Comparison of ENCODE assay signal across 17 mouse cellular contexts in genomic region chr19:23968125-23968861, GRCm38 (mm10).
DNase-seq lines count a peak whose midpoint lies in the region; ATAC-seq and TF ChIP-seq lines count a peak whose summit lies in the region.
"Had no signal": no experiment of that assay in that cellular context is flagged by ENCODE, and none has a peak within 500 bp of the region (broad histone marks: within the 10 kb centered on the region; RNA-seq: fewer than 3 reads in every experiment).

No protein-coding gene starts in this region.

- H3K4me3 ChIP-seq in gastrocnemius, adult 2 months: no peak overlapping the region
- H3K4me3 ChIP-seq in heart, embryonic 13.5 days: no peak overlapping the region
- no peak overlapping the region for H3K4me3 ChIP-seq in intestine, postnatal 0 days (ENCODE audit: low read depth, low read length)
- H3K4me3 ChIP-seq: embryonic facial prominence, embryonic 12.5 days; hindbrain, embryonic 15.5 days; kidney, embryonic 15.5 days; limb, embryonic 10.5 days; liver, embryonic 15.5 days had no signal

- no peaks in the 10 kb centered on the region for H3K9me3 ChIP-seq in heart, embryonic 13.5 days
- H3K9me3 ChIP-seq in intestine, postnatal 0 days (ENCODE audit: control insufficient read depth): no peaks in the 10 kb centered on the region
- H3K9me3 ChIP-seq: embryonic facial prominence, embryonic 12.5 days; hindbrain, embryonic 15.5 days; kidney, embryonic 15.5 days; limb, embryonic 10.5 days; liver, embryonic 15.5 days had no signal

- no peak for DNase-seq in gastrocnemius, adult 2 months
- no peak for DNase-seq in gastrocnemius, postnatal 10 days
- DNase-seq in lung, postnatal 36 days: peak; percentile 90
- DNase-seq in kidney, postnatal 14 days: no peak
- no peak for DNase-seq in embryo, embryonic 9.5 days (ENCODE audit: extremely low spot score)
- DNase-seq in adrenal gland, adult 18-20 months (ENCODE audit: low spot score in 2 of 2): no peak
- DNase-seq: cerebellum, adult 11 months; gastrocnemius, postnatal 14 days; layer of hippocampus, adult 9-11 months had no signal

- H3K27ac ChIP-seq in gastrocnemius, adult 2 months: peak overlapping the region; percentile 50
- H3K27ac ChIP-seq in heart, embryonic 13.5 days (replicated peaks): peak overlapping the region; percentile 82
- H3K27ac ChIP-seq in intestine, postnatal 0 days (ENCODE audit: low read depth, low read length): no peak overlapping the region
- H3K27ac ChIP-seq: embryonic facial prominence, embryonic 12.5 days; hindbrain, embryonic 15.5 days; kidney, embryonic 15.5 days; limb, embryonic 10.5 days; liver, embryonic 15.5 days had no signal

- TF ChIP-seq CTCF in gastrocnemius, adult 2 months (IDR thresholded peaks at IDR 0.05): no peak
- no peak for TF ChIP-seq CTCF in intestine, postnatal 0 days (IDR thresholded peaks at IDR 0.05; ENCODE audit: low read depth)

- H3K4me2 ChIP-seq in heart, embryonic 13.5 days: no peak overlapping the region
- H3K4me2 ChIP-seq in intestine, postnatal 0 days (replicated peaks; ENCODE audit: low read depth): no peak overlapping the region
- H3K4me2 ChIP-seq: embryonic facial prominence, embryonic 12.5 days; hindbrain, embryonic 15.5 days; kidney, embryonic 15.5 days; liver, embryonic 15.5 days; midbrain, embryonic 11.5 days had no signal

- ATAC-seq in heart, embryonic 13.5 days (ENCODE audit: extremely low read depth, insufficient number of reproducible peaks, low FRiP score, low TSS enrichment): no peak
- ATAC-seq in intestine, postnatal 0 days: peak; percentile 66

- intact Hi-C loops in gastrocnemius, adult 2 months (cut with DNase I): loop anchor here (10.0 kb wide), 2 partner anchors 213 to 307 kb away; partner anchors contain the start of gene Apba1

- WGBS in heart, embryonic 13.5 days: 54% methylated on average over 5 of the region's 5 CpGs
- WGBS in intestine, postnatal 0 days: 53% methylated on average over 5 of the region's 5 CpGs

- H3K36me3 ChIP-seq in heart, embryonic 13.5 days: no peaks in the 10 kb centered on the region
- H3K36me3 ChIP-seq in intestine, postnatal 0 days (ENCODE audit: control insufficient read depth, insufficient read depth): no peaks in the 10 kb centered on the region
- H3K36me3 ChIP-seq: embryonic facial prominence, embryonic 12.5 days; hindbrain, embryonic 15.5 days; kidney, embryonic 15.5 days; limb, embryonic 10.5 days; liver, embryonic 15.5 days had no signal

- H3K27me3 ChIP-seq in heart, embryonic 13.5 days (replicated peaks): no peaks in the 10 kb centered on the region
- H3K27me3 ChIP-seq in intestine, postnatal 0 days (replicated peaks; ENCODE audit: control insufficient read depth, insufficient read depth, low read length): no peaks in the 10 kb centered on the region
- H3K27me3 ChIP-seq: embryonic facial prominence, embryonic 12.5 days; hindbrain, embryonic 15.5 days; kidney, embryonic 15.5 days; liver, embryonic 15.5 days had no signal

- peaks cover 86% of the 10 kb centered on the region for H3K4me1 ChIP-seq in heart, embryonic 13.5 days
- H3K4me1 ChIP-seq in intestine, postnatal 0 days (replicated peaks; ENCODE audit: control insufficient read depth, insufficient read depth, low read length): no peaks in the 10 kb centered on the region
- H3K4me1 ChIP-seq: liver, embryonic 15.5 days had no signal

- peak overlapping the region; percentile 50; the same call in 1 of the 2 replicates for H3K9ac ChIP-seq in heart, embryonic 13.5 days
- no peak overlapping the region for H3K9ac ChIP-seq in intestine, postnatal 0 days (ENCODE audit: low read depth, low read length)
- H3K9ac ChIP-seq: embryonic facial prominence, embryonic 12.5 days; hindbrain, embryonic 15.5 days; kidney, embryonic 15.5 days; liver, embryonic 15.5 days had no signal
